Mouse (Mus musculus) c-Kit-positive CD71-negative TER-119-negative erythroid progenitor cells, embryonic 14.5 days (primary cell): ENCODE measurements around the gene Klhl29.

Source experiments
- DNase-seq: peaks from one replicate; pipeline ENCODE4 v3.0.0-alpha.2; 2013; ENCODE audit warnings: low read depth

Gene Klhl29

GRCm38 (mm10) chr12:5185603-5186002 lies 189.9 kb downstream of the Klhl29 start:
- no peak for DNase-seq

GRCm38 (mm10) chr12:5182586-5182985 lies 192.9 kb downstream of the Klhl29 start:
- DNase-seq: no peak

DNA sequence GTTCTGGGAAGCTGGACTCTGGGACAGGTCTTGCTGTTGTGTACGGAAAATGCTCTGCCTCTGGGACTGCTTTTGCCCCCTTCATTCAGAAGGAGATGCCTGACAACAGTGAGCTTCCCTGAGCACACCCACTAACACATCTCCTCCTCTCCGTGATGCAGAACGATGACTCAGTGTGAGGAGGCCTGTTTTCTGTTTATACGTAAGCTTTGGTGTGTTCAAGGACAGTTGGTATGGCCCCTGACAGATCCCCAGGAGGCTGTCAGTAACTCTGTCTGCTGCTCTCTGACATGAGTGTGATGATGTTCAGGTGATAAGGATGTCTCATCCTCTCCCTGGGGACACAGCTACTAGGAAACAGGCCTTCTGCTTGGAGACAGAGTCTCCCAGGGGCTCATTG lies 193.3 kb downstream of the Klhl29 start:
- DNase-seq: no peak

DNA sequence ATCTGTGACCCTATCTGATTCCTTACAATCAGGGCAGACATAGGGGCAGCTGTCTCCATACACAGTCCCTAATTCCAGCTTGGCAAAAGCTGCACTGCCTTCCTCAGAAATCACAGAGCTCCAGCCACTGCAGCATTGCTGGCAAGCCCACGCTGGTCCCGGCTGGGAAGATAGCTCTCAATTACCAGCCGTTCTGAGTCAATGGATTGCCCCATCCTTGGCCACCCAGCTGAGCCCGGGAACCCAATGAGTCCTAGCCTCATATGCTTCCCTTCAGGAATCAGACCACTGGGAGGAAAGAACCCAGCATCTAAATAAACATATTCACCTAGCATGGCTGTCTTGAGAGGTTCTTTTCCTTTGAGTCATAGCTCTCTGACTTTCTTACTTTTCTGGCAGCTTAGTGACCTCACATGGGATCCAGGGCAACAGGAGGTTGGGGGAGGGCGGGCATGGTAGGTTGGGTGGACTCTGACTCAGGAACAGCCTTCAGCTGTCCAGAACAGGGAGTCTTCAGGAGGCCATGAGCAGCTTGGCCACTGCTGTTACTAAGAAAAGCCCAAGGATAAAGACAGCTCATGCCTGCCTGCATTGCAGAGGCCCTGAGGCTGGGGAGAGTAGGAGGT lies 198.7 kb downstream of the Klhl29 start:
- DNase-seq: no peak

GRCm38 (mm10) chr12:5166141-5166540 lies 209.3 kb downstream of the Klhl29 start:
- DNase-seq: no peak

- DNase-seq: no peak
Measured at GRCm38 (mm10) chr12:5165411-5165810, 210.1 kb downstream of the Klhl29 start.

- no peak for DNase-seq
Measured at GRCm38 (mm10) chr12:5162672-5163071, 212.8 kb downstream of the Klhl29 start.

DNA sequence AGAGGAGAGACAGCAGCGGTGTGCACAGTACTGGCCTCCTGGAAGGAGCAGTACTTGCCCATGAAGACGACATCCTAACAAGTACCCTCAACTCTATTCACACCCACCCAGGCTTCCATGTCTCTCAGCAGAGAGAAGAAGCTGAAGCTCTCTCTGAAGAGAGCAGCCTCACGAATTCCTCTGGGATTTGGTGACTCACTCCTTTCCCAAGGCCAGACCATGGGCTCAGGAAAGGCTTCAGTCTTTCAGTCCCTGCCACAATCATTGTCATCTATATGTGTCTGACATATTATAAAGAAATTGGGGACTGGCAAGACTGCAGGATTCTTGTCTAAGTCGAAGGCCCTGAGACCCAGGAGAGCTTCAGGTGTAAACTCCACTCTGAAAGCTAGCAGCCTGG lies 213.9 kb downstream of the Klhl29 start:
- no peak for DNase-seq

- no peak for DNase-seq
Measured at GRCm38 (mm10) chr12:5157931-5158481, 217.5 kb downstream of the Klhl29 start.

GRCm38 (mm10) chr12:5157021-5157681 lies 218.3 kb downstream of the Klhl29 start:
- DNase-seq: no peak

DNA sequence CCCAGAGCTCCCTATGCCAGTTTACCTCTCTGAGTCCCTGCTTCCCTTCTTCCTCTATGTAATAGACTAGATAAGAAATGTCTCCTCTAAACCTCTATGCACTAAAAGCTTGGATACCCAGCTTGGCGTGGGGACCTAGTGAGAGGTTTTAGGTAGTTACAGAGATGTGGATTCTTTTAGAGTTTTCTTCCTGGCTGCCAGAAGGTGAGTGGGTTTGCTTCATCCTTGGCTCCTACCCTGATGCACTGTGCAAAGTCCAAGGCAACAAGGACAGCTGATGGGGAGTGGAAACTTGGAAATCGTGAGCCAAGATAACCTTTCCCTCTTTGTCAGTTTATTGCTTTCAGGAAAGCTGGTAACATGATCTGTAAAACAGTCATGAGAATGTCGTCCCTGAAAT lies 220.3 kb downstream of the Klhl29 start:
- DNase-seq: no peak

DNA sequence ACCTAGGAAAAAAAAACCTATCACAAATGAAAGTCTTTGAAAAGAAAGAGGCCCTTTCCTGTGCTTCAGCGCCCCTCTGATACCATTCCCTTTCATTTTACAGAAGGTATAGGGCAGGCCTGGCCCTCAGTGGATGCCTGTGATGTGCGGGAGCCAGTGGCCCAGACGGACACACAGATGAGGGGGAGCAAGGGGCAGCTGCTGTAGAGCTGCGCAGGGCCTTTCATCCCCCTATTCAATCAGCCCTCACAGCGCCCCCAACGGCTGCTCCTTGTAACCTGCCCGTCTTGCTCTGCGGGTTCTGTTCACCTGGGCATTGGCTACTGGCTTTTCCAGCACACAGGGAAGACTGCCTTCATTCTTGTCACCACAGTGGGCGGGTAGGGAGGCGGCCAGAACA lies 223.6 kb downstream of the Klhl29 start:
- DNase-seq: no peak

- DNase-seq: no peak
Measured at GRCm38 (mm10) chr12:5147346-5148035, 228.0 kb downstream of the Klhl29 start.

DNA sequence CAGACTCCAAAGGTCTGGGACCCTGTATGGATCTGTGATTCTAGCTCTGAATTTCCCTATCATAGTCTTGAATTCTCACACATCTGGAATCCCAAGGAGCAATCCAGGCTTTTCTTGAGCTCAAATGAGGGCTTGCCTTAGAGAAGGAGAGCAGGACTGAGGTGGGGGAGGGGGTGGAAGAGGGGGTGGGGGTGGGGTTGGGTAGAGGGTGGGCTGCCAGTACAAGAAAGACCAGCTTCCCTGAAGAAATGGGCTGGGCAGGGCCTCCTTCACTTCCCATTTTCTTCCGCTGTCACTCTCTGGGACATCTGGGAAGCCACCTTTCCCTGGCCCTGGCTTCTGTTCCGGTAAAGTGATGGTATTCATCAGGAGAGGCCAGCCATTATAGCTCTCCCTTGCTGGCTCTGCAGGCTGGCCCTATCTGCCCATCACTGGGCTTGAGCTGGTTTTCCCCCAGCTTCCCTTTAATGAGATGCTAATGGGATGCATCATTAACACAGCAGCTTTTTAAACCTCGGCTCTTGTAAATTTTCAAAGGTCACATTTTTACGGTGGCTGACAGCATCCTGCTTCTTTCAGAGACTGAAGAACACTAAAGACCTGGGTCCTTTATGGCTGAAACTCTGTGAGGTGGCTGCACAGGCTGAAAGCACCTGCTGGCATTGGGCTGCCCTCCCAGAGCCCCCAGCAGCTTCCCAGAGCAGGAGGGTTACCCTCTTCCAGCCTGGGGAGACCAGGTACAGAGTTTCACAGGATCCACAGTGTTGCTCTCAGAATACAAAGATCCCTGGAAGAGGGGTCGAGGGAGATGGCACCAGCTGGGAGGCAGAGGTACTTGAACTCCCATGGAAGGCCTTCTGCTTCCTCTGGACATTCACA lies 231.3 kb downstream of the Klhl29 start:
- no peak for DNase-seq

DNA sequence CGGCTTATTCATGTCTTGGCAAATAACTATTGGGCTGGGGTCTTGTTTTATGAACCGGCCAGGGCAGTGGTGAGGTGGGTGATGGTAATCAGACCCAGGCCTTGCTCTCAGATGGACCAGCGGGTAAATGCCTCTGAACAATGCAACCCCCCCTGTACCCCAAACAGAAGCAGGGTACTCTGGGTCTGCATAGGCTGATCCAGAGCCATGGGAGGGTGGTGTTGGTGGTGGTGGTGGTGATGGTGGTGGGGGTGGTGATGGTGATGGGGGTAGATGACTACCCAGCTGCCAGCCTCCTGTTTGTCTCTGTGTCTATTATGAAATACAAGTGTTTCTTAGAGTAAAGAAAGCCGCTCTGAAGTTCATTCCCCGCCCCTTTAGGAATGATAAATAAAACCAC lies 232.3 kb downstream of the Klhl29 start:
- no peak for DNase-seq

GRCm38 (mm10) chr12:5142776-5143175 lies 232.7 kb downstream of the Klhl29 start:
- DNase-seq: peak; percentile 19

- DNase-seq: no peak
Measured at GRCm38 (mm10) chr12:5141040-5141439, 234.4 kb downstream of the Klhl29 start.

DNA sequence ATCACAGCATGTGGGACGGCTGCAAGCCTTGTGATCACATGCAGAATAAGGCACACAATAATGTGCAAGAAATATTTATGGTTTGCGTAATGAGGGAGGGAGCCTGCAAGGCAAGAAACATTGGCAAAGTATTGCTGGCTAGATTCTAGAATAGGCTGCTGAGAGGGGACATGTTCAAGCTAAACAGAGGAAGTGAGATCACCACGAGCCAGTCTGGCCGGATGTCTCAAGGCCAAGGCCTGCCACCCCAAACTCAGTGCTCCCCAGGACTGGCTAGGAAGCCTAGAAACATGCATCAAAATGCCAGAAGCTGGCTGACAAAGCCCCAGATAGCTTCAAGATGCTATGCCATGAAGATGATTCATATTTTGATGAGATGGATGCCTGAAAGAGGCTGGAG lies 236.2 kb downstream of the Klhl29 start:
- DNase-seq: no peak

DNA sequence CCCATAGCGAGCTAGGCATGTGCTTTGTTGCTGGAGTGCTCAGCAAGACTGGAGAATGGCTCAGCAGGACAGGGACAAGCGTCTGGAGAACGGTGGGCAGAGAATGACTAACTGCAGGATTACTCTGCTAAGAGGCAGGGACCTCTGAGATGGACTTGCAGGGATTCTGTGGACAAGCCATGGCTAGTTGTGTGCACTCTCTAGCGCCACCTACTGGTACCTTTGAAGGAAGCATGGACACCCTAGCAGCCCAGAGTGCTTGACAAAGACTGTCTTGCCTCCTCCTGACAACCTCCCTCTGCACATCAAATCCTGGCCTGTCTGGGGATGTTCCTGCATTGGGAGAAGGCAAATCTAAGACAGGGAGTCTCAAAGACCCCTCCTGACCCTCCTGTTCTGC lies 239.2 kb downstream of the Klhl29 start:
- peak; percentile 46 for DNase-seq

- no peak for DNase-seq
Measured at GRCm38 (mm10) chr12:5129190-5129589, 246.3 kb downstream of the Klhl29 start.

GRCm38 (mm10) chr12:5125907-5126306 lies 249.6 kb downstream of the Klhl29 start:
- no peak for DNase-seq

DNA sequence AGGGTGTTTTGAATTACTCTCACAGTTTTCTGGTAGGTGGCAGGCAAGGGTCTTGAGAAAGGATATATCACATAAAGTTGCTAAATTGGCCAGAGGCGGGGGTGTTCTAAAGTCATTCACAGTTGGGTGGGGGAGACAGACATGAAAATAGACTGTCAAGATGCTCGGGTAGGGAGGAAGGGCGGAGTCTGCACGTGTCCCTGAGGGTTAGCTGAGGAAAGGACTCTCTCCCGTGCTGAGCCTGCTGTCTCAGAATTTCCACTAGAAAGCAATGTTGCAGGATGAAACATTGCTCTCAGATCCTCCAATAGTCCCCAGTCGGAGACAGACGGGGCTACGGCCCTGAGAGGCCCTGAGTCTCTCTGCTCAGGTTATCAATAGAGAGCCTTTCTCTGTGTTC lies 252.5 kb downstream of the Klhl29 start:
- no peak for DNase-seq
